Mouse (Mus musculus) embryo, embryonic 11.5 days (tissue): ENCODE results near the gene Rhbdl2.

Experiments used
- DNase-seq: peaks from one replicate; pipeline ENCODE4 v3.0.0-alpha.2; 2012; ENCODE audit warnings: low read depth, low spot score

Rhbdl2 gene

GRCm38 (mm10) chr4:123787191-123787985, at the start of gene Rhbdl2:
TSS of gene Rhbdl2 (plus strand) at chr4:123787874.
- DNase-seq, result peak; percentile 5

GRCm38 (mm10) chr4:123738708-123739107, 49.0 kb upstream of the Rhbdl2 start:
- no peak for DNase-seq

- DNase-seq, result no peak
These were observed 44.8 kb upstream of the Rhbdl2 start for GRCm38 (mm10) chr4:123742891-123743290.

- DNase-seq, result no peak
These were observed 42.4 kb upstream of the Rhbdl2 start for GRCm38 (mm10) chr4:123745221-123745775.

- no peak for DNase-seq
These were observed 38.8 kb upstream of the Rhbdl2 start for GRCm38 (mm10) chr4:123748726-123749415.

- DNase-seq, result no peak
These were observed 38.1 kb upstream of the Rhbdl2 start for GRCm38 (mm10) chr4:123749484-123750130.

- DNase-seq, result peak; percentile 95
These were observed 37.5 kb upstream of the Rhbdl2 start, which contains the start of gene Akirin1 for GRCm38 (mm10) chr4:123750152-123750651. TSS of gene Akirin1 (minus strand) at chr4:123750345.

GRCm38 (mm10) chr4:123750707-123751312, 36.9 kb upstream of the Rhbdl2 start:
- no peak for DNase-seq

- DNase-seq, result no peak
These were observed 29.4 kb upstream of the Rhbdl2 start for GRCm38 (mm10) chr4:123758306-123758705.

GRCm38 (mm10) chr4:123765071-123765470, 22.6 kb upstream of the Rhbdl2 start:
- no peak for DNase-seq

GRCm38 (mm10) chr4:123767807-123768206, 19.9 kb upstream of the Rhbdl2 start:
- DNase-seq, result no peak

- DNase-seq, result no peak
These were observed 19.4 kb upstream of the Rhbdl2 start for GRCm38 (mm10) chr4:123768234-123768633.

GRCm38 (mm10) chr4:123792666-123793065, 5.0 kb downstream of the Rhbdl2 start:
- DNase-seq, result no peak

GRCm38 (mm10) chr4:123793136-123793535, 5.5 kb downstream of the Rhbdl2 start:
- DNase-seq, result no peak

GRCm38 (mm10) chr4:123795057-123795456, 7.4 kb downstream of the Rhbdl2 start:
- no peak for DNase-seq

GRCm38 (mm10) chr4:123797403-123797802, 9.7 kb downstream of the Rhbdl2 start:
- no peak for DNase-seq

- DNase-seq, result peak; percentile 27
These were observed 10.2 kb downstream of the Rhbdl2 start for GRCm38 (mm10) chr4:123797856-123798255.

GRCm38 (mm10) chr4:123803642-123804041, 16.0 kb downstream of the Rhbdl2 start:
- DNase-seq, result no peak

- DNase-seq, result no peak
These were observed 20.6 kb downstream of the Rhbdl2 start for GRCm38 (mm10) chr4:123808304-123808703.

- no peak for DNase-seq
These were observed 23.0 kb downstream of the Rhbdl2 start for GRCm38 (mm10) chr4:123810475-123811295.
